Mouse (Mus musculus) liver, embryonic 14.5 days (tissue): ENCODE data around the gene D630023F18Rik.

Experiments used
- CTCF ChIP-seq: IDR thresholded peaks from 2 replicates; pipeline ENCODE4 v1.5.1; 2016; ENCODE audit warnings: antibody characterized with exemption, low read depth, control low read depth
- EP300 ChIP-seq: IDR thresholded peaks from 2 replicates; pipeline ENCODE4 v1.6.1; 2016; ENCODE audit warnings: antibody characterized with exemption, low read depth

DNA sequence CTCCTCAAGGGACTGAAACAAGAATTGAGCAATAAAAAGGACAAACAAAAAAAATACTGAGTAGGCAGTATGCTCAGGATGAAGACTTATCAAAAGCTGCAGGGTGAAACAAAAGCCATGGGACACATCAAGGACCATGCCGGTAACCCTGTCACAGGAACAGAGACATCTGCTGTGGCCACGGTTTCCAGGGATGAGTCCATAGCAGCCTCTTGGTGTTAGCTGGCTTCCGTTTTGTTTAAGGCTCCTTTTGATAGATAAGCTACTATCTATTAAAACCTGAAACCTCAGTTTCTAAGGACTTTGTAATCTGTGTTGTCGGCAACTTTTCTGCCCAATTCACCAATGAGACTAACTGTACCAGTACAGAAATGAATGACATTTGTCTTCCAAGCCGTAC, 46.9 kb upstream of the D630023F18Rik start:
- no peak for TF ChIP-seq CTCF
- TF ChIP-seq EP300 = no peak
